Mouse (Mus musculus): ENCODE measurements around the gene Gm7030.
"Not testable (repeated sequence)": the region's sequence is repeated elsewhere in the genome, so short reads cannot be mapped to it uniquely, and the experiment has no call there.

Gm7030 gene

DNA sequence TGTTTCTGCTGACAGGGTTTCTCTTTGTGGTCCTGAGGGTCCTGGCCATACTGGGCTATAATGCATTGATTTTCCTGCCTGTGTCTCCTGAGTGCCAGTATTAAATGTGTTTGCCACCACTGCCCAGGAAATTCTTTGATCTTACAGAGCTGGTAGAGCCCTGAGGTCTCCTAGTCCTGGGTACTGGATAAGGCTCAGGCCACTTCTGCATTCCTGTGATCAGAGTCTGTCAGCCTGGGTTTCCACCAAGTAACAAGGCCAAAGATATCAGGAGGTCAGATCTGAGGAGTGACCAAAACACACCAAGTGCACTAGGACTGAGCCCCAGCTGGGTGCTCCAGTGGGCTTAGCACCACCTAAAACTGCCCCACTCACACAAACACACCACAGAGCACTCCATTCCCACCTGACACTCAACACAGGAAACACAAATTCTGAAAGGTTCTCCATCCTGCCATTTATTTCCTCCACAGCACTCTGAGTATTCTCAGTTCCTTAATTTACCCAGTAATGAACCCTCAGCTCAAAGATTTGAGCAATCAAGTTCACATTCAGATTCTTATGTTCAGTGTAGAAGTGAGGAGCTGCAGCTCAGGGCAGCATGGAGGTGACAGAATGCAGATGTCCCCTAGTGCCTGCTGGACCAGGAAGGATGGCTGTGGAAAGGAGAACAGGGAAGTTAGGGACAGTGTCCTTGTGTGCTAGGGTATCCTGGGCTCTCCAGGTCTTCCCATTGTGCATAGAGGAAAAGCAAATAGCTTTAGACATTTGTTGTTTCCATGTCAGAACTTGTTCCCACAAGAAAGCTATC lies 6.4 kb upstream of the Gm7030 start:
- DNase-seq: not testable (repeated sequence)

DNA sequence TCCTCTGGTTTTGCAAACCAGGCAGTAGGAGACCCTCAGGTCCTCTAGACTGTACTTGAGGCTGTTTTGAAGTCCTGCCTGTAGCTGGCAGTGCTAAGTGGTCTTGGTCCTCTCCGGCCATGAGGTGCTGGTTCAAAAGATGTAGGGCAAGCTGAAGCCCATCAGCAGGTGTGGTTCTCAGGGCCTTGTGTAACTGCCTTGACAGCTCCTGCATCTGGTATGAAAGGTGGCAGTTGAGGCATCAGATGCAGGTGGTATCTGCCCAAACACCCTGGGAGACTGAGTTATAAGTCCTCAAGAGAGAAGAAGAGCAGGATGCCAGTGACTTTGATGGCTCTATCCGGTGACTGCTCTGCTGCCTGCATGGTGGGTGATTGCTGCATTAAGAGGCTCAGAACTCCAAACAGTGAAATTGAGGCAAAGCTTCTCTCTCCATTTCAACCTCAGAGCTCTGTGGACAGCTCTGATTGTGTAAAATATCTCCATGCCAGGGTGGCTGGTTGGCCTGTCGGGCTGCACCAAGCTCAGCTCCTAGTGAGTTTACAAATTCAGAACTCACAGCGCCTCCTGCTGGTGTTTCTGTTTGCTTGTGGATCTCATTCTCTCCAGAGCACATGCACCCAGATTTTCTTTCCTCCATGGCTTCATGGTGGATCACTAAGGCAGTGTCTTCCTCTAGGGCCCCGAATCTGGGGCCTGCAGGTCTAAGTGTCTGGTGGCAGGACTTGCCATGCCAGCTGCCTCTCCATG lies 2.5 kb upstream of the Gm7030 start:
- DNase-seq: no peak

DNA sequence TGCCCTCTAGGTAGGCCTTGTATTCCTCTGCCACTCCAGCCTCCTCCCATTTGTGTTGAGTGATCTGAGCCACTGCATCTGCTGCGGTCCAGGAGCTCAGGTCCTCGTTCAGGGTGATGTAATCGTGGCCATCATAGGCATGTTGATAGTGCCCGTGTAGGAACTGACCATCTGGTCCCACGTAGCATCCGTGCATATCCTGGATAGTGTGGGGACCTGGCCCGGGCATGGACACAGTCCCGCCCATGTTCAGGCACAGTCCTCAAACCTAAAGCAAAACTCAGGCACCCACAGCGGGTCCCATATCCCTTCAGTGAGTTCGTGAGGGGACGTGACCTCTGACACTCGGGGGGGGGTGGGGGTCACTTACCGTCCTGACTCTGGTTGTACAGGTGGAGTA lies 700 bp downstream of the Gm7030 start:
- DNase-seq: not testable (repeated sequence)

DNA sequence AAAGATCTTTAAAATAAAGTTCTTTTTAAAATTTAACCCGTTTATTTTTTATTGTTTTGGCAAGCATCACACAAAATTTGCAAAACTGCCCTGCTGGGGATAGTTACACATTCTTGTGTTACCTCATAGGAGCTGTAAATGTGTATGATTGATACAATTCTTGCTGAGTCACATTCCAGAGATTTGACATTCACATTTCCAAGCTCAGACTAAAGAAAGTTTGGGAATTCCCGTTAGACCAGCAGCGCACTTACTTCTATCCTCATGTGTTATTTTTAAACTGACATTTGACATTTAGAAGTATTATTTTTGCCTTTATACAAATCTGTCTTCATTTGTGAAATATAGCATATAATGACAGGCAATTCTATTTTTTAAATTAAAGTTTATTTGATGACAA lies 5.1 kb downstream of the Gm7030 start:
- DNase-seq: not testable (repeated sequence)

DNA sequence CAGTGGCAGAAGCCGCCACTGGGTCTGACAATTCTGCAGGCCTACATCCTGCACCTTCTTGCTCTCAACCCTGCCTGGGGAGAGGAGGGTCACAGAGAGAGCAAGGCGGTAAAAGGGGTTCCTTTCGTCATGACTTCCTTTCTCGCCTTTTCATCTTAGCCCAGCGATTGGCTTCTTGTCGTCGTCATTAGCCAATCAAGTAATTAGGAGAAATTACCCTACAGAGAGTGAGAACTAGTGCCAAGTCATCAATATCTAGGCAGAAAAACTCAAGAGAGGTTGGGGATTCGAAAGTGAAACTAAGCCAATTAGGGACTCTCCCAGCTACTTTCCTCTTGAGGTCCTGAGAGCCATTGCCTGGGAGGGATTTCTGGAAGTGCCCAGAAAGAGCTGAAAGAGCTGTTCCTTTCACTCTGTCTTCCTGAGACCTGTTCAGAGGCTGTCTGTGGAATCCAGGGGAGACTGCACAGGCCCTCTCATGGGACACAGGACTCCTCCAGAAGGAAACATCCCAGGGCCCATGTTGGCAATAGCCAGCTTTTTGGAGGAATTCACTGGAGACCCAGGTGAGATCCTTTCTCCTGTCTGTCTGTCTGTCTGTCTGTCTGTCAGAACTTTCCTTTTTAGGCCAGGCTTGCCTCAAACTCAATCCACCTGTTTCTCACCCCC lies 7.7 kb downstream of the Gm7030 start, which contains the start of gene Gm19684:
Gene Gm19684 (plus strand): TSS at position 327 of the 669 bp plus-strand sequence.
- DNase-seq: peak; percentile 78

DNA sequence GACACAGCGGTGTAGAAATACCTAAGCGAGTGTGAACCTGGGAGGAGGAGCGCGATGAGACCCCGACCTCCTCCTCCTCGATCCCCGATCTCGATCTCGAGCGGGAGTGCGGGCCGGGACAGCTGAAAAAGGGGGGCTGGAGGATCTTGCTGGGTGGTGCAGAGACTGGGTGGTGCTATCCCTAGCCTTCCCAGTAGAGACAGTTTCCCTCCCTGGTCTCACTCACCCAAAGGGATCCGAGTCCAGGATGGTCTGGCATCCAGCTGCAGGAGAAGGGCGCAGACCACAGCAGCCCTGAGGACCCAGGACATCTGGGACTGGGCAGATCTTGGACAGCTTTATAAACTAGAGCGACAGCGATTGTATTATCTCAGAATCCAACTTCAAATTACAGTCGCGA lies 8.4 kb downstream of the Gm7030 start:
- not testable (repeated sequence) for DNase-seq

DNA sequence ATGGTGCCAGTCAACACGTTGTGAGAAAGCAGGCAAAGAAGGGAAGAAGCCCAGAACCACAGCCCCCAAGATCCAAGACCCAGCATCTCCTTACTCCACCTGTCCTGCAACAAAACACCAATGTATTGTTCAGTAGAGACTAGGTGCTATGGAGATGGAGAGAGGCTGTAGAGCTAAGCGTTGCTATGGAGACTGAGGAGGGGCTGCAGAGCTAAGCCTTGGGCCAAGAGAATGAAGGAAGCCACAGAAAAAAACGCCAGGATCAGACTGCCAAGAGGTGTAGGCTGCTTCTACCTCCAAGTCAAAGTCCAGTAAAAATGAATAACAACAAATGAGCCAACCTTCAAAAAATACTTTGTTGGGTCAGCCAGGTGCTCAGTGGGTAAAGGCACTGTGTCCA lies 12.7 kb downstream of the Gm7030 start:
- not testable (repeated sequence) for DNase-seq

DNA sequence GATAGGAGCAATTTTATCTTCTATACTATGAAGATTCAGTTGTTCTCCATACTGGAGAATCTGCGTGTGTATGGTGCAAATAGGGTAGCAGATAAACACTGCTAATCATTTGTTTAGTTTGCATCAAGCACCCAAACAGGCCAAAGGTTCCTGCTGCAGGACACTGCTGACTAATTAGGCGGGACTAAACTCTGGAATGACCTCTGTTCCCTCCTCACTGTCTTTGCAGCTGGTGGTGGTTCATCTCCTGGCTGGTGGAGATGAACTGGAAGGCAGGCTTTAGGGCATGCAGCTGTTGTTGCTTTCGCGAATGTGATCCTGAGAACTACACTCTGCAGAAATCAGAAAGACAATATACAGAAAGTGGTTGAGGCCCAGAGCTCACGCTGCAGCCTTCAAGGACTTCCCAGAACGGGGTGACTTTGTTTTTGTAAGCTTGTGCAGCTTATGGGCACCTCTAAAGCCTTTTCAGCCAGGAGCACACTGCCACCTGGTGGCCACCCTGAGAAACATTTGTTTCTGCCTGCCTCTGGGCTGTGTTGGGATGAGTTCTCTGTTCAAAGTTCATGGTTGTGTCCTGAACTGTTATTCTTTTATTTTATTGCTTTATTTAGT lies 15.1 kb downstream of the Gm7030 start:
- DNase-seq: peak; percentile 22

DNA sequence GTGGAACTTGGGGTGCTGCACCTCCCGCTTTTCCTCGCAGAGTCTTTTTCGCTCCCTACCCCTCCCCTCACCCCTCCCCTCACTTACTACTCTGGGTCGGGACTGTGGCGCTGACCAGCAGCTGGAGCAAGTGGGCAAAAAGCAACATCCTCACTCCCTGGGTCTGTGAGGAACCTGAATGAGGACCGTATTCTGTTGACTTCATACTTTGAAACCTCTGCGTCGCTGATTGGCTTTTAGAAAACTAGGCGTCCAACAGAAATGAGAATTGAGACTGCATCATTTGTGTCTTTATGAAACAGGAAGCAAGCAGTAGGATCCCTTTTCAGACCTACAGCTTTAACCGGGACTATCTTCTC lies 17.7 kb downstream of the Gm7030 start:
- DNase-seq: peak; percentile 31

DNA sequence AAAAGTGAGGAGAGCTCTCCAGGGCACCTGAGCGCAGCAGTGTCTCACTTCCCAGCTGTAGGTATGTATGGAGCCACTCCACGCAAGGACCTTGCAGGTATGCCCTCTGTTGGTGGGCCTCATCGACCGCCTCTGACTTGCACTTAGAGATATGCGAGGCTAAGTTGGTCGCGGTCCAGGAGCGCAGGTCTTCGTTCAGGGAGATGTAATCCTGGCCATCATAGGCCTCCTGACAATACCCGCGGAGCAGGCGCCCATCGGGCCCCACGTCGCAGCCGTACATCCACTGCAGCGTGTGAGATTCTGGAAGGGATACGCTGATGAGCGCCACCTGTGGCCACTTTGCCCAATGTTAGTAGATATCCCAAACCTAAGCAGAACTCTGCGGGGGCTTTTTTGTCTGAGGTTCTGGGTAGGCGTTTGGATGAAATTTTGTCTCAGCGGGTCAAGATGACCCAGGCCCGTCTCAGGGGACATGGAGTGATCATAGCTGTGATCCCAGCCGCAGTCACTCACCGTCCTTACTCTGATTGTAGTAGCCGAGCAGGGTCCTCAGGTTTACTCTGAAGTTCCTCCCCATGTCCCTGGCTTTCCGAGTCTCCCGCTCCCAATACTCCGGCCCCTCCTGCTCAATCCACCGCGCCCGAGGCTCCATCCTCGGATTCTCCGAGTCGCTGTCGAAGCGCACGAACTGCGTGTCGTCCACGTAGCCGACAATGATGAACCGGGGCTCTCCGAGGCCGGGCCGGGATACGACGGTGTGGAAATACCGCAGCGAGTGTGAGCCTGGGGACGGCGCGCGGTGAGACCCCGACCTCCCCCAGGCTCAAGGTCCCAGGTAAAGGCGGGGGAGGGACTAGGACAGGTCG lies 18.4 kb downstream of the Gm7030 start:
- DNase-seq: peak; percentile 8

DNA sequence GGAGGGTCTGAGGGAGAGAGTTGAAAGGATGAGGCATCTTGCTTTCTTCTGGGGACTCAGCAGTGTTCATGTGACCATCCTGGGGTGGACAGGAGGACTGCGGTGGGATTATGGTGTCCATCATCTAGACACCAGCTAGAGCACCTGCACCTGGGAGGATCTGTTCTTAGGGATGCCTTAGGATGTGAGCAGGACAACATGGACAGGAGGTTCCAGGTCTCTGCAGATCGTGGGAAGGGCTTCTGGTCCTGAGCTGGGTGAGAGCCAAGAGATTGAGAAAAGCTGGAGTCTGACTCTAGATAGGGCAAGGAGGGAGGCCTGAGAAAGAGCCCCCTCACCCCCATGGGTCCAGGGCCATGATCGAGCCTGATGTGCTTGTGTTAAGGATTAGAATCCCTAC lies 19.1 kb downstream of the Gm7030 start:
- DNase-seq: not testable (repeated sequence)

DNA sequence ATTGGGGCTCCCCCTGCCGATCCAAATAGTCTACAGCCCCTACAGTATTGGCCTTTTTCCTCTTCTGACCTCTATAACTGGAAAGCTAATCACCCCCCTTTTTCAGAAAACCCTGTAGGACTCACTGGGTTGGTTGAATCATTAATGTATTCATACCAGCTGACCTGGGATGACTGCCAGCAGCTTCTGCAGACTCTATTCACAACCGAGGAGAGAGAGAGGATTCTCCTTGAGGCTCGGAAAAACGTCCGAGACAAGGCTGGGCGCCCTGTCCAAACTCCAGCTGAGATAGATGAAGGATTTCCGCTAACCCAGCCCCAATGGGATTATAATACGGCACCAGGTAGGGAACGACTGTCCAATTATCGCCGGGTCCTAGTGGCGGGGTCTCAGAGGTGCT lies 27.1 kb downstream of the Gm7030 start:
- not testable (repeated sequence) for DNase-seq

DNA sequence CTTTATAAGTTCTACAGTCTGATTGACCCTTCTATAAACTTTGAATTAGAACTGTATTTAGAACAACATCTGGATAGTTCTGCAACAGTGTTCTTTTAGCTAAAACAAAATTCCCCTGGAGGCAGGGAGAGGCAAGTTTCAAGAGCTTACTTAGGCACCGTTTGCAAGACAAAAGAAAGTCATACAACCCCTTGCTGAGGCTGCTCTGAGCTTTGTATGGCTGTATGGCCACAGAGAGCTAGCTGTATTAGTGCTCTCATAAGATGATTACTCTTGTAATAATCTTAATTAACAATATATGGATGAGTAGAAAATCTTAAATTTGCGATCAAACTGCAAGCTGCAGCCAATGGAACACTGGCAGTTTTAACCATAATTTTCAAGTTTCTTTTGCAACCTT lies 29.6 kb downstream of the Gm7030 start:
- not testable (repeated sequence) for DNase-seq

DNA sequence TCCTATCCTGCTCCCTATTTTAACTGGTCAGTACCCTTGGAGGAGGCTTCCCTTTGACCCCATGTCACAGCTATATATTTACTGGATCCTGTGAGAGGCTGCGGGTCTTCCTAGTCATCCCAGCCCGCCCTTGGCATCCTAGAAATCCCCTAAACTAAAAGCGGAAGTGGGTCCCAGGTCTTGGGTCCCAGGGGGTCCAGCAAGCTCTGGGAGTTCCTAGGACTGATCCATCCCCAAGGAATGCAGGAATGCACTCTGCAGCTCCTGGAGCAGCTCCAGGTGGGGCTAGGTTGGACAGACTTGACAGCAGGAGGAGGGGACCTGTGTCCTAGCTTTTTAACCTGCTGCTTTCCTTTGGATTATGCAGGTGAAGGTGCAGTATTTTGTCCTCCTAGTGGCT lies 35.3 kb downstream of the Gm7030 start:
- no peak for DNase-seq

DNA sequence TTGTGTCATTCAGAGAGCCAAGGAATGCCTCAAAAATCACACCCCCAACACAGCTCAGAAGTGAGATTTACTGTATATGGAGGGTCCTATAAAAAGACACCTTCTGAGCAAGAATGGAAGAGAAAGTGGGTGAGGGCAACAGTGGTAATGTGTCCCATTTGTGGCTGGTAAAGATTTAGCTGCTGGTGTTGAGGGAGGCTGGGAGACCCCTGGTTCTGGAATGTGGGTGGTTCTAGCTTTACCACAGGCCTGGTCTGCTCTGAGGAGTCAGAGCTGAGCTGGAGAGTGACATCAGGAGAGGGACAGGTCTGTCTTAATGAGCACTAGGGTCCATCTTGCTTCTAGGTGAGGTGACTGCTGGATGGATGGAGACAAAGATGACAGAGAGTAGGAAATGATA lies 36.7 kb downstream of the Gm7030 start:
- DNase-seq: not testable (repeated sequence)

DNA sequence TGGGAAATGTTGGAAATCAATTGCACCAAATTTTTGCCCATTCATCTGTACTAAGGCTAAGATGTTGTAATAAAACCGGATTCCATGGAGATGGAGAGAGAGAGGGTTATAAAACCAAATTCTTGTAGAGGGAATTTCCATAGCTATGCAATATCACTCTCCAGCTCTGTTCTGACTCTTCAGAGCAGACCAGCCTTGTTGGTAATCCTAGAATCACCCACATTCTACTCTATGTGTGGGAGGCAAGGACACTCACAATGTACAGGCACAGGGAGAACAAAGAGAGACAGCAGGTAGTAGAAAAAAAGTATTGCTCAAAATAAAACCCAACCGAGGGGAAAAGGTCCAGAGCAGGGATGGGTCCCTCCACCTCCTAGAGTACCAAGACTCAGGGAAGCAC lies 37.3 kb downstream of the Gm7030 start:
- not testable (repeated sequence) for DNase-seq

DNA sequence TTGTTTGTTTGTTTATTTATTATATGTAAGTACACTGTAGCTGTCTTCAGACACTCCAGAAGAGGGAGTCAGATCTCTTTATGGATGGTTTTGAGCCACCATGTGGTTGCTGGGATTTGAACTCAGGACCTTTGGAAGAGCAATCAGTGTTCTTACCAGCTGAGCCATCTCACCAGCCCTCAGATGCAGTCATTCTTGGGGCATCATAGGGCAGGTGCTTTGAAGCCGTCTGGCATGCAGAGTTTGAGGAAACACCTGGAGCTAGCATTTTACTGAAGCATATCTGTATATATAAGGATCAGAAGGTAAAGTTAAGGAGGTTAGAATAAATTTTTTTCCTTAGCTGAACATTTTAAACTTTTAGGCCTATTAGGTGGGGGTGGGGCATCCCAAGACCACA lies 43.2 kb downstream of the Gm7030 start:
- DNase-seq: not testable (repeated sequence)

DNA sequence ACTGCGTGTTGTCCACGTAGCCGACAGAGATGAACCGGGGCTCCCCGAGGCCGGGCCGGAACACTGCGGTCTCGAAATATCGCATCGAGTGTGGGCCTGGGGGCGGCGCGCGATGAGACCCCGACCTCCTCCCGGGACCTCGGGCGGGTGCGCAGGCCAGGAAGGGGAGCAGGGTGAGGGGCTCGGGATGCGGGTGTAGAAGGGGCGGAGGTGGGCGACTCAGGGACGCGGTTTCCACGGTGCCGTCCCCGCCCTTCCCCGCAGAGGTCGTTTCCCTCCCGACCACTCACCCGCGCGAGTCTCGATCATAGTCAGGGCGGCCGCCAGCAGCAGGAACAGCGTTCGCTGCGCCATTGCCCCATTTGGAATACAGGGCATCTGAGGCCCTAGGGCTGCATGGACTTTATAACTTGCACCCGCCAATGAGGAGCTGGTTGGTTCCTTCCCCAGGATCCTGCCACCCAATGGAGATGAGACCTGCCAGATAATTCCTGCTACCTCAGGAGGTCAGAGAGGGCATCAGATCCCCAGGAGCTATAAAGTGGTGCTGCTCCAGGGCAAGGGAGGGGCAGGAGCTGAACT lies 45.3 kb downstream of the Gm7030 start:
- no peak for DNase-seq

DNA sequence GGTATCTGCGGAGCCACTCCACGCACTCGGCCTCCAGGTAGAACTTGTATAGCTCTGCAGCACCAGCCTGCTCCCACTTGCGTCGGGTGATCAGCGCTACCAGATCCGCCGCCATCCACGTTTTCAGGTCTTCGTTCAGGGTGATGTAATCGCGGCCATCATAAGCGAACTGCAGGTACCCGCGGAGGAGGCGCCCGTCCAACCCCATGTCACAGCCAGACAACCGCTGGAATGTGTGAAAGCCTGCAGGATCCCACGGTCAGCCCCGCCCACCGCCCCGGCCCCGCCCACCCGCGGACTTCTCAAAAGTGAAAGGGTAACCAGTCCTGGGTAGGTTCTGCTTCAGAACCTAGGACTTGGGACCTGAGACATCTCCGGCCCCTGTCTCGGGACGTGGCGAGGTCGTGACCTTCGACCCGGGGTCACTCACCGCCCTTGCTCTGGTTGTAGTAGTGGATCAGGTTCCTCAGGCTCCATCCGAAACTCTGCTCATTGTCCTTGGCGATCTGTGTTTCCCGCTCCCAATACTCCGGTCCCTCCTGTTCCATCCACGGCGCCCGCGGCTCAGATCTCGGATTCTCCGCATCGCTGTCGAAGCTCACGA lies 45.9 kb downstream of the Gm7030 start:
- peak; percentile 34 for DNase-seq

DNA sequence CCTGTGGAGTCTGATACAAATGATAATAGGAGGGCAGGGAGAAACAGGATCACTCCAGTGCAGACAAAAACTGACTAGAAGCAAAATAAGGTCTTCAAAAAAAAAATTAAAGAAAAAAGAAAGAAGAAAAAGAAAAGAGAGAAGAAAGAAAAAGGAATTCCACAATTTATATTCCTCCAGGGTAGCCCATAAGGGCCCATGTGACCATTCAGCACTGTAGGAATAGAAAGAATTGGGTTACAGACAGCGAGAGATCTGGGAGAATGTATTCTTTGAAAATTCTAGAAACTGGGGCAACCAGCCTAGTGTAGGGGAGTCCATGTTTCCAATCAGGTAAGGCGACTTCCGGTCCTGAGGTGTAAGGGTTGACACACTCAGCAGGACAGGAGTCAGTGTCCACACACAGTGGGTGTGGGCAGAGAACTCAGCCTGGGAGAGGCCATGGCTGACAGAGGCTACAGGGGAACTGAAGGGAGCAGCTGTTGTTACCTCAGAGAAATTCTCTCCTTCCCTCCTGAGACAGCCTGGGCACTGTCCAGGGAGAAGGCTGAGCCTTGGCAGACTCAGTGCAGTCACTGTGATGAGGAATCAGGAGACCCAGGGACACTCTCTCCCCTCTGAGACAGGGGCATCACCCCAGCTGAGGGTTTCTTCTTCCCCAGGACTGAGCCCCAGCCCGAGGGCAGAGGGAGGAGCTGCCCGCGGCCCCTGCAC lies 46.5 kb downstream of the Gm7030 start:
- DNase-seq: not testable (repeated sequence)

DNA sequence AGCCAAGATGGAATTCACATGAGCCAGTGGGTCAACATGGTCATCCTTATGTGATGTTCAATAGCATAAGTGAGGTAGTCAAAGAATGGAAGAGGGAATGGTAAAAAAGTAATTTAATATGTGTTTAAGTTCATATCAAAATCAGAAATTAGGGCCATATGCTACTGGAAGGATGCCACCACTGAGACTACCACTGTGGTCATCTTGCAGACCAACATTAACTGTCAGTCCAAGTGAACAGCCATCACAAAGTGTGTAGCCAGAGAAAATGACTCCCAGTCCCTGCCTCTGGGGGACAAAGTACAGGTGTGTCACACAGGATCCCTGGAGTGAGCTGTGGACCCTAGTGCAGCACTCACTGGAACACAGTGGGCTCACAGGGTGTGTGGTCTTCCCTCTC lies 47.3 kb downstream of the Gm7030 start:
- not testable (repeated sequence) for DNase-seq

All from lung, postnatal 10 days (tissue).